12 mouse cellular contexts compared by ENCODE assay signal in genomic region chr6:88483111-88483510, GRCm38 (mm10). TPM values are rescaled to one million over a fixed set of nuclear protein-coding genes. Genes with fewer than 3 reads are reported as not detected.
DNase-seq lines count a peak whose midpoint lies in the region; ATAC-seq and TF ChIP-seq lines count a peak whose summit lies in the region.
"Had no signal": no experiment of that assay in that cellular context is flagged by ENCODE, and none has a peak within 500 bp of the region (broad histone marks: within the 10 kb centered on the region; RNA-seq: fewer than 3 reads in every experiment).

No protein-coding gene starts in this region.

- no peak overlapping the region for H3K27ac ChIP-seq in hindbrain, postnatal 0 days
- H3K27ac ChIP-seq in hindbrain, embryonic 13.5 days, result no peak overlapping the region
- H3K27ac ChIP-seq in lung, postnatal 0 days (ENCODE audit: low read length), result no peak overlapping the region
- H3K27ac ChIP-seq in neural tube, embryonic 15.5 days (replicated peaks), result no peak overlapping the region
- no peak overlapping the region for H3K27ac ChIP-seq in hindbrain, embryonic 10.5 days
- H3K27ac ChIP-seq: heart, adult 2 months; kidney, postnatal 0 days had no signal

- peak; percentile 63 for DNase-seq in hindbrain, postnatal 0 days (ENCODE audit: low spot score)
- DNase-seq in ZHBTc4 (ENCODE audit: low read depth, low spot score), result peak; percentile 96
- peak; percentile 84 to 86 for DNase-seq in cerebellum, postnatal 14 days
- DNase-seq in lung, postnatal 0 days (ENCODE audit: low spot score), result peak; percentile 50
- DNase-seq in right cerebral cortex, postnatal 25 days, result no peak
- DNase-seq in hindbrain, embryonic 10.5 days (ENCODE audit: low spot score), result no peak

- no peaks in the 10 kb centered on the region for H3K27me3 ChIP-seq in hindbrain, postnatal 0 days (ENCODE audit: insufficient read depth, low read length)
- no peaks in the 10 kb centered on the region for H3K27me3 ChIP-seq in hindbrain, embryonic 13.5 days
- no peaks in the 10 kb centered on the region for H3K27me3 ChIP-seq in lung, postnatal 0 days (replicated peaks; ENCODE audit: insufficient read depth, low read length)
- H3K27me3 ChIP-seq in neural tube, embryonic 15.5 days (replicated peaks), result no peaks in the 10 kb centered on the region
- no peaks in the 10 kb centered on the region for H3K27me3 ChIP-seq in hindbrain, embryonic 10.5 days (ENCODE audit: insufficient read depth, poor library complexity, severe bottlenecking)
- H3K27me3 ChIP-seq: Patski had no signal

- 40% methylated on average over 7 of the region's 7 CpGs for WGBS in hindbrain, postnatal 0 days
- WGBS in hindbrain, embryonic 13.5 days, result 66% methylated on average over 7 of the region's 7 CpGs
- WGBS in lung, postnatal 0 days, result 55% methylated on average over 7 of the region's 7 CpGs
- WGBS in neural tube, embryonic 15.5 days, result 32% methylated on average over 7 of the region's 7 CpGs
- WGBS in hindbrain, embryonic 10.5 days, result 82% methylated on average over 7 of the region's 7 CpGs

- no peak for TF ChIP-seq EP300 in lung, postnatal 0 days (IDR thresholded peaks at IDR 0.05)

- no peak for ATAC-seq in hindbrain, postnatal 0 days
- ATAC-seq in hindbrain, embryonic 13.5 days (ENCODE audit: low FRiP score), result no peak
- peak; percentile 25 for ATAC-seq in lung, postnatal 0 days
- ATAC-seq in neural tube, embryonic 15.5 days (ENCODE audit: low FRiP score), result no peak
- ATAC-seq: Patski had no signal

- H3K4me1 ChIP-seq in hindbrain, postnatal 0 days (ENCODE audit: insufficient read depth, low read length), result 0 out of 2 replicates have a peak, but pooled peaks cover 4% of the 10 kb centered on the region
- H3K4me1 ChIP-seq in hindbrain, embryonic 13.5 days (replicated peaks), result no peaks in the 10 kb centered on the region
- no peaks in the 10 kb centered on the region for H3K4me1 ChIP-seq in lung, postnatal 0 days (ENCODE audit: insufficient read depth, low read depth, low read length)
- H3K4me1 ChIP-seq in neural tube, embryonic 15.5 days, result 0 out of 2 replicates have a peak, but pooled peaks cover 2% of the 10 kb centered on the region
- H3K4me1 ChIP-seq in hindbrain, embryonic 10.5 days (replicated peaks), result no peaks in the 10 kb centered on the region

- H3K9ac ChIP-seq in hindbrain, postnatal 0 days (replicated peaks; ENCODE audit: low read length), result no peak overlapping the region
- no peak overlapping the region for H3K9ac ChIP-seq in hindbrain, embryonic 13.5 days
- no peak overlapping the region for H3K9ac ChIP-seq in lung, postnatal 0 days (replicated peaks; ENCODE audit: low read depth)
- no peak overlapping the region for H3K9ac ChIP-seq in neural tube, embryonic 15.5 days (replicated peaks)

- H3K9me3 ChIP-seq in hindbrain, postnatal 0 days (ENCODE audit: low read length), result no peaks in the 10 kb centered on the region
- H3K9me3 ChIP-seq in hindbrain, embryonic 13.5 days, result no peaks in the 10 kb centered on the region
- no peaks in the 10 kb centered on the region for H3K9me3 ChIP-seq in lung, postnatal 0 days (ENCODE audit: low read length)
- no peaks in the 10 kb centered on the region for H3K9me3 ChIP-seq in neural tube, embryonic 15.5 days (replicated peaks)
- no peaks in the 10 kb centered on the region for H3K9me3 ChIP-seq in hindbrain, embryonic 10.5 days

- no peak overlapping the region for H3K4me2 ChIP-seq in hindbrain, postnatal 0 days (ENCODE audit: low read depth, low read length)
- no peak overlapping the region for H3K4me2 ChIP-seq in hindbrain, embryonic 13.5 days
- no peak overlapping the region for H3K4me2 ChIP-seq in lung, postnatal 0 days (replicated peaks; ENCODE audit: low read depth, low read length)
- H3K4me2 ChIP-seq in neural tube, embryonic 15.5 days, result no peak overlapping the region
- H3K4me2 ChIP-seq: liver, embryonic 11.5 days had no signal

- H3K4me3 ChIP-seq in hindbrain, postnatal 0 days (ENCODE audit: low read length), result no peak overlapping the region
- H3K4me3 ChIP-seq in hindbrain, embryonic 13.5 days, result no peak overlapping the region
- no peak overlapping the region for H3K4me3 ChIP-seq in lung, postnatal 0 days (ENCODE audit: low read depth, low read length)
- H3K4me3 ChIP-seq in neural tube, embryonic 15.5 days (replicated peaks), result no peak overlapping the region
- H3K4me3 ChIP-seq in hindbrain, embryonic 10.5 days, result no peak overlapping the region
- H3K4me3 ChIP-seq: heart, adult 2 months had no signal

- no peak for TF ChIP-seq CTCF in hindbrain, postnatal 0 days (IDR thresholded peaks at IDR 0.05; ENCODE audit: low read depth)
- no peak for TF ChIP-seq CTCF in lung, postnatal 0 days (IDR thresholded peaks at IDR 0.05)

- H3K36me3 ChIP-seq in hindbrain, postnatal 0 days (ENCODE audit: insufficient read depth, low read length), result peaks cover 55% of the 10 kb centered on the region
- peaks cover 97% of the 10 kb centered on the region for H3K36me3 ChIP-seq in hindbrain, embryonic 13.5 days
- H3K36me3 ChIP-seq in lung, postnatal 0 days (ENCODE audit: insufficient read depth, low read length), result peaks cover 17% of the 10 kb centered on the region; the same call in 1 of the 2 replicates
- peaks cover 80% of the 10 kb centered on the region for H3K36me3 ChIP-seq in neural tube, embryonic 15.5 days
- peaks cover 100% of the 10 kb centered on the region for H3K36me3 ChIP-seq in hindbrain, embryonic 10.5 days

RNA-seq across cellular contexts. Expression of gene Ruvbl1, which starts 17.9 kb away (rescaled TPM):
- total RNA-seq in hindbrain, postnatal 0 days (2014; rRNA removed), result 31.2 and 42.5 TPM in 2 replicates
- polyA plus RNA-seq in hindbrain, postnatal 0 days (2015; fragmentation: Nextera tagmentation; extraction: Ambion mirVana), result 74.0 and 74.6 TPM in 2 replicates
- polyA plus RNA-seq in hindbrain, embryonic 13.5 days (2015; fragmentation: Nextera tagmentation; extraction: Ambion mirVana), result 93.7 and 95.4 TPM in 2 replicates
- polyA plus RNA-seq in lung, postnatal 0 days (2015; fragmentation: Nextera tagmentation; extraction: Ambion mirVana), result 48.5 and 49.4 TPM in 2 replicates
- 89.9 and 109 TPM in 2 replicates for polyA plus RNA-seq in neural tube, embryonic 15.5 days (2015; fragmentation: Nextera tagmentation; extraction: Ambion mirVana)
- 168 and 195 TPM in 2 replicates for polyA plus RNA-seq in hindbrain, embryonic 10.5 days (2016; fragmentation: Nextera tagmentation; extraction: Ambion mirVana)

RNA-seq across cellular contexts. Expression of gene Sec61a1, which starts 35.6 kb away (rescaled TPM):
- 183 and 201 TPM in 2 replicates for total RNA-seq in hindbrain, postnatal 0 days (2014; rRNA removed)
- 129 and 133 TPM in 2 replicates for polyA plus RNA-seq in hindbrain, postnatal 0 days (2015; fragmentation: Nextera tagmentation; extraction: Ambion mirVana)
- polyA plus RNA-seq in hindbrain, embryonic 13.5 days (2015; fragmentation: Nextera tagmentation; extraction: Ambion mirVana), result 162 TPM in 2 replicates
- 145 and 149 TPM in 2 replicates for polyA plus RNA-seq in lung, postnatal 0 days (2015; fragmentation: Nextera tagmentation; extraction: Ambion mirVana)
- 138 and 161 TPM in 2 replicates for polyA plus RNA-seq in neural tube, embryonic 15.5 days (2015; fragmentation: Nextera tagmentation; extraction: Ambion mirVana)
- polyA plus RNA-seq in hindbrain, embryonic 10.5 days (2016; fragmentation: Nextera tagmentation; extraction: Ambion mirVana), result 206 and 228 TPM in 2 replicates

RNA-seq across cellular contexts. Expression of gene Eefsec, which starts 36.8 kb away (rescaled TPM):
- 20.6 and 28.6 TPM in 2 replicates for total RNA-seq in hindbrain, postnatal 0 days (2014; rRNA removed)
- polyA plus RNA-seq in hindbrain, postnatal 0 days (2015; fragmentation: Nextera tagmentation; extraction: Ambion mirVana), result 25.6 and 27.9 TPM in 2 replicates
- polyA plus RNA-seq in hindbrain, embryonic 13.5 days (2015; fragmentation: Nextera tagmentation; extraction: Ambion mirVana), result 25.2 and 27.4 TPM in 2 replicates
- 19.5 and 21.0 TPM in 2 replicates for polyA plus RNA-seq in lung, postnatal 0 days (2015; fragmentation: Nextera tagmentation; extraction: Ambion mirVana)
- 27.3 and 32.4 TPM in 2 replicates for polyA plus RNA-seq in neural tube, embryonic 15.5 days (2015; fragmentation: Nextera tagmentation; extraction: Ambion mirVana)
- polyA plus RNA-seq in hindbrain, embryonic 10.5 days (2016; fragmentation: Nextera tagmentation; extraction: Ambion mirVana), result 32.9 and 38.9 TPM in 2 replicates

Comparison
In these comparisons a context has a peak if more than half of its experiments do, and no peak if none do; other contexts are left out.
1. DNase-seq: peak in hindbrain, postnatal 0 days (single experiment), ZHBTc4 (single experiment), cerebellum, postnatal 14 days (2 of 2) and lung, postnatal 0 days (single experiment); none in right cerebral cortex, postnatal 25 days (single experiment) and hindbrain, embryonic 10.5 days (single experiment).